Mouse (Mus musculus) spleen, adult 2 months (tissue): Measurements from ENCODE around the gene Zfp663.

Experiments
- CTCF ChIP-seq: fragments of 200-500 bp; IDR thresholded peaks from 2 replicates; pipeline ENCODE4 v1.5.1; 2011; ENCODE audit warnings: mild to moderate bottlenecking, inconsistent platforms; ENCODE audit not compliant: insufficient read depth, insufficient read length, insufficient replicate concordance; ENCODE audit errors: extremely low read depth
- POLR2A ChIP-seq: fragments of 200-500 bp; IDR thresholded peaks from 2 replicates; pipeline ENCODE4 v1.6.1; 2011; ENCODE audit warnings: low read depth, low read length, inconsistent platforms

GRCm38 (mm10) chr2:165325521-165326303 lies 42.8 kb downstream of the Zfp663 start:
- TF ChIP-seq CTCF: no peak
- no peak for TF ChIP-seq POLR2A
